Mouse (Mus musculus) heart, embryonic 16.5 days (tissue): ENCODE results near the gene Nav1. TPM values are rescaled to one million over a fixed set of nuclear protein-coding genes. Genes with fewer than 3 reads are reported as not detected.

ENCODE experiments used
- ATAC-seq: fragments of 200-750 bp; cut with Nextera tagmentation; replicated peaks from 2 replicates; pipeline ENCODE4 v1.8.0; 2017; ENCODE audit warnings: moderate number of reproducible peaks; ENCODE audit not compliant: insufficient read depth, low FRiP score; ENCODE audit errors: extremely low read depth
- H3K27ac ChIP-seq: fragments of 300-500 bp; sonication (generic); 2 replicates; pipeline ENCODE4 v1.5.1; 2014; ENCODE audit warnings: mild to moderate bottlenecking, low read length, control low read depth, moderate library complexity
- H3K27me3 ChIP-seq: fragments of 300-500 bp; sonication (generic); 2 replicates; pipeline ENCODE4 v1.6.1; 2014; ENCODE audit warnings: low read length, mixed read lengths; ENCODE audit not compliant: control insufficient read depth, insufficient read depth
- H3K36me3 ChIP-seq: fragments of 300-500 bp; sonication (generic); 2 replicates; pipeline ENCODE4 v1.6.1; 2014; ENCODE audit not compliant: control insufficient read depth, insufficient read depth
- H3K4me1 ChIP-seq: fragments of 300-500 bp; sonication (generic); 2 replicates; pipeline ENCODE4 v1.6.1; 2014; ENCODE audit warnings: low read length, mixed read lengths; ENCODE audit not compliant: control insufficient read depth, insufficient read depth
- H3K4me2 ChIP-seq: fragments of 300-500 bp; sonication (generic); 2 replicates; pipeline ENCODE4 v1.6.1; 2014; ENCODE audit warnings: low read depth, mild to moderate bottlenecking, control low read depth, low read length
- H3K4me3 ChIP-seq: fragments of 300-500 bp; sonication (generic); 2 replicates; pipeline ENCODE4 v1.5.1; 2014; ENCODE audit warnings: mild to moderate bottlenecking, control low read depth, low read length
- H3K9ac ChIP-seq: fragments of 300-500 bp; sonication (generic); 2 replicates; pipeline ENCODE4 v1.6.1; 2014; ENCODE audit warnings: low read length, control low read depth
- H3K9me3 ChIP-seq: fragments of 300-500 bp; sonication (generic); replicated peaks from 2 replicates; pipeline ENCODE4 v1.6.1; 2016; ENCODE audit warnings: low read length; ENCODE audit not compliant: control insufficient read depth
- WGBS: fragments of 180-500 bp; shearing (Covaris S2); extraction: QIAGEN DNeasy Blood & Tissue Kit; methylation state at CpG from one replicate; pipeline ENCODE4 v1.1.7; 2014; 5-methylcytosine and 5-hydroxymethylcytosine counted together
- polyA plus RNA-seq: library from polyadenylated mRNA; unstranded; fragments of >200 nt; fragmentation: Nextera tagmentation; extraction: Ambion mirVana; gene quantifications from 2 replicates; pipeline ENCODE4 v1.2.1, GENCODE M21; 2015

Nav1 gene
- polyA plus RNA-seq, 1 experiment from 2014 or later = 22.6 TPM

GRCm38 (mm10) chr1:135457860-135458259 lies 149.2 kb downstream of the Nav1 start:
- Histone ChIP-seq H3K4me1 (peaks cover 4% of the 10 kb centered on the region), H3K4me2 (no peak overlapping the region), H3K4me3 (no peak overlapping the region), H3K9me3 (no peaks in the 10 kb centered on the region), H3K27me3 (no peaks in the 10 kb centered on the region), H3K36me3 (peaks cover 74% of the 10 kb centered on the region), H3K9ac (no peak overlapping the region), H3K27ac (no peak overlapping the region)
- ATAC-seq = no peak
- WGBS = 87% methylated on average over 5 of the region's 5 CpGs

GRCm38 (mm10) chr1:135452259-135452658 lies 154.8 kb downstream of the Nav1 start:
- Histone ChIP-seq H3K9ac (no peak overlapping the region), H3K4me3 (no peak overlapping the region), H3K4me1 (no peaks in the 10 kb centered on the region), H3K27me3 (no peaks in the 10 kb centered on the region), H3K9me3 (no peaks in the 10 kb centered on the region), H3K4me2 (no peak overlapping the region), H3K27ac (no peak overlapping the region), H3K36me3 (peaks cover 69% of the 10 kb centered on the region)
- WGBS = 54% methylated on average over 10 of the region's 10 CpGs
- ATAC-seq = no peak; the same call in 1 of the 2 replicates

GRCm38 (mm10) chr1:135451419-135451818 lies 155.7 kb downstream of the Nav1 start:
- no peak overlapping the region for H3K4me2 ChIP-seq
- WGBS = 83% methylated on average over 2 of the region's 2 CpGs
- no peak overlapping the region for H3K9ac ChIP-seq
- H3K4me1 ChIP-seq = no peaks in the 10 kb centered on the region
- H3K4me3 ChIP-seq = no peak overlapping the region
- peaks cover 65% of the 10 kb centered on the region for H3K36me3 ChIP-seq
- H3K9me3 ChIP-seq = no peaks in the 10 kb centered on the region
- no peak overlapping the region for H3K27ac ChIP-seq
- ATAC-seq = no peak
- H3K27me3 ChIP-seq = no peaks in the 10 kb centered on the region

- no peak overlapping the region for H3K9ac ChIP-seq
- no peak overlapping the region for H3K4me3 ChIP-seq
- no peak for ATAC-seq
- no peaks in the 10 kb centered on the region for H3K9me3 ChIP-seq
- no peak overlapping the region for H3K27ac ChIP-seq
- H3K36me3 ChIP-seq = peaks cover 57% of the 10 kb centered on the region
- no peaks in the 10 kb centered on the region for H3K27me3 ChIP-seq
- WGBS = 88% methylated on average over 8 of the region's 8 CpGs
- no peaks in the 10 kb centered on the region for H3K4me1 ChIP-seq
- no peak overlapping the region for H3K4me2 ChIP-seq
Observed at GRCm38 (mm10) chr1:135449876-135450275, 157.2 kb downstream of the Nav1 start.

- H3K36me3 ChIP-seq = peaks cover 53% of the 10 kb centered on the region
Observed at GRCm38 (mm10) chr1:135448940-135449339, 158.2 kb downstream of the Nav1 start.

GRCm38 (mm10) chr1:135443506-135443905 lies 163.6 kb downstream of the Nav1 start:
- Histone ChIP-seq H3K27me3 (no peaks in the 10 kb centered on the region), H3K4me3 (no peak overlapping the region), H3K9ac (no peak overlapping the region), H3K4me2 (no peak overlapping the region), H3K4me1 (no peaks in the 10 kb centered on the region), H3K9me3 (no peaks in the 10 kb centered on the region), H3K27ac (no peak overlapping the region), H3K36me3 (peaks cover 51% of the 10 kb centered on the region)
- WGBS = 90% methylated on average over 12 of the region's 12 CpGs
- ATAC-seq = no peak

More at GRCm38 (mm10) chr1:135448940-135449339, 158.2 kb downstream of the Nav1 start:
- no peak for ATAC-seq
- Histone ChIP-seq H3K4me2 (no peak overlapping the region), H3K4me1 (no peaks in the 10 kb centered on the region), H3K4me3 (no peak overlapping the region), H3K9ac (no peak overlapping the region), H3K27ac (no peak overlapping the region), H3K27me3 (no peaks in the 10 kb centered on the region), H3K9me3 (no peaks in the 10 kb centered on the region)
- WGBS = 93% methylated on average over 5 of the region's 5 CpGs

- WGBS = 95% methylated on average over 3 of the region's 3 CpGs
- Histone ChIP-seq H3K4me1 (no peaks in the 10 kb centered on the region), H3K27me3 (no peaks in the 10 kb centered on the region), H3K27ac (no peak overlapping the region), H3K4me3 (no peak overlapping the region), H3K4me2 (no peak overlapping the region), H3K9me3 (no peaks in the 10 kb centered on the region), H3K9ac (no peak overlapping the region), H3K36me3 (peaks cover 49% of the 10 kb centered on the region)
- ATAC-seq = no peak
Observed at GRCm38 (mm10) chr1:135441861-135442260, 165.2 kb downstream of the Nav1 start.

GRCm38 (mm10) chr1:135440986-135441385 lies 166.1 kb downstream of the Nav1 start:
- H3K9ac ChIP-seq = no peak overlapping the region
- 84% methylated on average over 6 of the region's 6 CpGs for whole genome bisulfite sequencing
- peaks cover 49% of the 10 kb centered on the region for H3K36me3 ChIP-seq
- no peaks in the 10 kb centered on the region for H3K27me3 ChIP-seq
- no peak overlapping the region for H3K4me3 ChIP-seq
- no peak overlapping the region for H3K4me2 ChIP-seq
- H3K9me3 ChIP-seq = no peaks in the 10 kb centered on the region
- no peak for ATAC-seq
- H3K4me1 ChIP-seq = peaks cover 3% of the 10 kb centered on the region
- no peak overlapping the region for H3K27ac ChIP-seq

GRCm38 (mm10) chr1:135438801-135439200 lies 168.3 kb downstream of the Nav1 start:
- Histone ChIP-seq H3K4me3 (no peak overlapping the region), H3K4me2 (no peak overlapping the region), H3K27ac (no peak overlapping the region), H3K4me1 (peaks cover 4% of the 10 kb centered on the region), H3K9me3 (no peaks in the 10 kb centered on the region), H3K36me3 (peaks cover 40% of the 10 kb centered on the region), H3K9ac (no peak overlapping the region), H3K27me3 (no peaks in the 10 kb centered on the region)
- no peak for ATAC-seq
- WGBS = 81% methylated on average over 6 of the region's 6 CpGs
